Mouse (Mus musculus) induced T-regulatory cell, adult 2 months (primary cell): ENCODE measurements around the gene Gm49337.

Experiments used
- DNase-seq: peaks from one replicate; pipeline ENCODE4 v3.0.0-alpha.2; 2012; ENCODE audit warnings: low read depth

Gm49337 gene

DNA sequence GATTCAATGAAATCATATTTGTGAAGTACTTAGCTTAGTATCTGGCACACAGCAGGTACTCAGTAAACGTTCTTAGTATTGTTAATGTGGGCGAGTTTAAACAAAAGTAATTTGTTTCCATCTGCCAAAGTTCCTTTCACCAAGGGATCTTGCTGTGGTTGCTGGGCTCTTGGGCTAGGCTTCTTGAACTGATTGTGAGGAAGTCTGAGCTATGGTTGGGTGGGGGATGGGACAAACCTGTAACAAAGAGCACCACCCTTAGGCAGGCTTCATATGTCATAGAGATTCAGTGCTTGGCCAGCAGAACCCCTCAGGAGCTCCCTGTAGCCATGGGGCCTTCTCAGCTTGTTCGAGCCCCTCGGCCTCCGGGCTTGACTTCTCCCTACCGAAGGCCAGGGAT is at the start of gene Gm49337, which contains the start of gene 1700042G07Rik:
Gene Gm49337, plus strand, starts transcription at position 313 of the 400 bp plus-strand sequence.
Gene 1700042G07Rik, plus strand, starts transcription at position 301 of the 400 bp plus-strand sequence.
- no peak for DNase-seq

DNA sequence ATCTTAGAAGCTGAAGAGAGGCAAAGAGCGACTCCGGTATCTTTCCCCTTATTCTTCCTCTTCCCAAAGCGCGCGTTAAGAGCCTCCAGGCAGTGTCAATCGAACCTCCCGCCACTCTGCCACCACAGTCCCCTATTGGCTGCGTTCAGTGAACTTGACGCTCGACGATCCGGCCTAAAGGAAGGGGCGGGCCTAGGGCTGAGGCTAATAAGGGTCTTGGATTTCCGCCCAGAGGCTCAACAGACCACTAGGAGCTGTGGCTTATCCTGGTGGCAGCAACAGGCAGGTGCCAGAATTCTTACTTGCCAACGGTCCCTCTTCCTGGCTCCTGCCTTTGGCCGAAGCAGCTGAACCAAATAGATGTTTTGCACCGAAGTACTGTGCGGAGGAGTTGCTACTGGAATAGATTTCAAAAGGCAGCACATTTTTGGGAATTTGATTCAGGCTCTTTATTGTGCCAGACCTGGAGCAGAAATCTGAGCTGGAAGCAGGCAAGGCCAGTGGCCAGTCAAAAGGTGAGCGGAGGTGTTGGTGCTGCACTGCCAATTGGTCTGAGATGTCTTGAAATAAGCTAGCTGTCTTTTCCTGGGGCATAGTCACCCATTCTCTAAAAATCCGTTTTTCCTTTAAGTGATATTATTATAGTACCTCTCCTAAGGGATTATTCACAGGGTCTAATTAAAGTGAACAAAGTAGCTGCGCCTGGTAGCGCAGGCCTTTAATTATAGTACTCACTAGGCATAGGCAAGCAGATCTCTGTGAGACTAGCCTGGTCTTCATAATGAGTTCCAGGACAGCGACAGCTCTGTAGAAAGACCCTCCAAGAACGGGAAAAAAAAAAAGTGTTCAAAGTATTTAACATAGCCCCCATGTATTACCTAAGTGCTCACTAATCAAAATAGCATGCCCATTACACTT is 49.3 kb upstream of the Gm49337 start, which contains the start of the genes Rad54l and Pomgnt1:
Gene Rad54l, minus strand, starts transcription at position 89 of the 918 bp plus-strand sequence.
Gene Pomgnt1, plus strand, starts transcription at position 239 of the 918 bp plus-strand sequence.
- DNase-seq: peak; percentile 89

DNA sequence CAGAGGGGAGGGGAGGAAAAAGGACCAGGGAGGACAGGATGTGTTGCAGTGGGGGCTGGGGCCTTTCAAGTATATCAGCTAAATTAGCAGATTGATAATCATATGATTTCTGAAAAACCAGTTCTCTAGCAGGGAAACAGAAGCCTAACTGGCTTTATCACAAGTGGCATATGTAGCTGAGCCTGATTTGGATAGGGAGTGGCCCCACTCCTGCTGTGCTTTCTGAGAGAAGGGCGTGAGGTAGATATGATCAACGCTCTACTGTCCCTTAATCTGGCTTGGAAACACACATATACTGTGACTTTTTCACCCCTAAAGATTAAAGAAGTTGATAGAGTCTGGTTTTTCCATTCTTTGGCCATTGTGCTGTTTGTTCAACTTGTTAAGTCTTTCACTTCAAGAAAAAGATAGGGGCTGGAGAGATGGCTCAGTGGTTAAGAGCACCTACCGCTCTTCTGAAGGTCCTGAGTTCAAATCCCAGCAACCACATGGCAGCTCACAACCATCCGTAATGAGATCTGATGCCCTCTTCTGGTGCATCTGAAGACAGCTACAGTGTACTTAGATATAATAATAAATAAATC is 47.3 kb upstream of the Gm49337 start:
- peak; percentile 20 for DNase-seq

DNA sequence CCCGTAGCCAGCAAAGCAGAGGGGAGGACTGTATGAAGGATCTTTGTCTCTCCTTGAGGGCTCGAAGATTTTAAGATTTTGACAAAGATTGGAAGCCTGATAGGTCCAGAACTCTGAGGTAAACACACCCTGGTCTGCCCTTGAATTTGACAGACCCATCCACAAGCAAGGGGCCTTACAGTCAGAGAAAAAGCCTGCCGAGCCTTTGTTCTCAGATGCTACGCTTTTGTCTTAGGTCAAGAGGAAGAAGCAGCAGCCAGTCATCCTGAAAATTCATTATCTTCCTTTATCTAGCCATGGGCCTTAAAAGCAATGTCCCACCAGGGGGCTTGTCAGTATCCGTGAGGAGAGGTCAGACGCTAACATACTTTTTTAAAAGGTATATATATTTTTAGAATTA is 45.2 kb upstream of the Gm49337 start:
- no peak for DNase-seq

DNA sequence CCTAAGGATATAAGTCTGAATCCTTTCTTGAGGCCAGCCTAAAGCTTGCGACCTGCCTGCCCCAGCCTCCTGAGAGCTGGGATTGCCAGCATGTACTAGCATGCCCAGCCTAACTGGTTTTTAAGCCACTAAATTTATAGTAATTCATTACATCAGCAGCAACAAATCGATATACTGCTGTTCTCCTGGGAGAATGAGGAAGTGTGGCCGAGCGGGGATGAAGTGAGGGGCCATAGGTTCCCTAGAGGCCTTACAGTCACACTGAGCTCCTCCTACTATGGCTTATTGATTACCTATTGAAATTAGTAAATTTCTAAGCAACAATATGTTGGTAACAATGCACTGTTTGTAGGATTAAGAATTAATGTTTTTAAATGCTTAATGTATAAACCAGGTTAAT is 40.1 kb upstream of the Gm49337 start:
- no peak for DNase-seq

DNA sequence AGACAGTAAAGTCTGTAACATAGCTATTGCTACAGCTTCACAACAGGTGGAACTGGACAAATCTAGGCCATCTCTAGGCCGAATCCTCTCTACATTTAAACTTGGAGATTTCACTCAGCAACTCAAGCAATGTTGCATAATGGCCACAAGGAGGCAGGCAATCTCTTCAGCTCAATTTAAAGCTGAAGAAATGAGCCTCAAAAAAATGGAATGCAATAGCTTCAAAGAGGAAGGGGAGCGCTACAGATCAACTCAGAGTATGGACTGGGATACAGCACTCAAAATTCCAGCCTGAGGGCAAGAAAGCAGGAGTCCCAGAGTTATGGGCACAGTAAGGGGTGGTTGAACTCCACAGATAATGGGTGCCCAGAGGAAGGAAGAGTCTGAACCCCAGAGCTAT is 38.2 kb upstream of the Gm49337 start:
- peak; percentile 61 for DNase-seq

DNA sequence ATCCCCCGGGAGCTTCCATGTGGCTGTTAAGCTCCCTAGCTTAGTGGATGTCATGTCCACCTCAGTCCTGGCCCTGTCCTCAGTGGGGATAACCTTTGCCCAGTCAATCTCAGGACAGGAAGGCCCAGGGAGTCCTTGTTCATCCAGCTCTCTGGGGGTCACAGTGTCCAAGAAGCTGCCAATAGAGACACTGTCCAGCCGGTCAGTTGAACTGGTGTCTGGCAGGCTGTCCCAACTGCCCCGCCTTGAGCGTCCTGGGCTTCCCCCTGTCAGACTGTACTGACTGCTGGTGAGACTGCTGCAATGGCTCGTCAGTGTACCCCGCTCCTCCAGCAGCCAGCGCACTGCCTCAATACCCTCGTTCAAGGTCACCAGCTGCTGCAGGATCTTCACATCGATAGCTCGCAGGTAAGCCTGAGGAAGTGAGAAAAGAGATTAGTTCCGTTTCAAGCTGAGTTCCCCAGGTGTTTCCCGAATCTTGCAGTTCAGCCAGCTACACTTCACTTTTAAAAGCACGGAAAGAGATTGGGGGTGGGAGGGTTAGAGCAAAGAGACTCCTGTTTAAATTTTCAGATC is 35.7 kb upstream of the Gm49337 start:
- no peak for DNase-seq

DNA sequence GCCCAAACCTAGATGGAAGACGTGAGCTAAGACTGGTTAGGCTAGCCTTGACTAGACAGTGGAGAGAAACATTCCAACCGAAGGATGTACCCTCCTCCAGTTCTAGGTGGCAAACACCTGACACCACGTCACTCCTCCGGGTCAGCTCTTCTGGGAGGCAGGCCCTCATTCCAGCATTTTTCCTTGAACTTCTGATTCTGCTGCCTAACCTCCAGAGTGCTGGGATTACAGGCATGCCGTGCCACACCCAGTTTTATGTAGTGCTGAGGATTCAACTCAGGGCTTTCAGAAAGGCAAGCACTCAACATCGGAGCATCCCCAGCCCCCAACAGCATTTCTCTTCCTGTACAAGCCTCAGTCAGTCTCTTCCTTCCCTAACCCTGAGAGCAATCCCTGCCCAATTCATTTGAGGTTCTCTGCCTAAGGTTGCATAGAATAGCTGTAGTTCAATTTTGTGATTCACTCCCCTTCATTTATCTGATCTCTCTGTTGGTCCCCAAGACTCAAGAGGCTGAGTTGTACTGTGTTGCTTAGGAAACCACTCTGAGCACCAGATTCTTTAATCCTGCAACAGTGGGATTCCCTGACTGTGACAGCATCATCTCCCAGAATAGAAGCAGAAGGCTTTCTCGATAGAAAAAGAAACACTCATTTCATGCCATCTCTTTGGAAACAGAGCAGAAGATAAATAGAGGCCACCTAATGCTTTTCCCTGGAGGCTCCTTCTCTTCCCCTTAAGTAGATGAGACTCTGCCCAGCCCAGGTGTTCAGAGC is 32.2 kb upstream of the Gm49337 start:
- no peak for DNase-seq

DNA sequence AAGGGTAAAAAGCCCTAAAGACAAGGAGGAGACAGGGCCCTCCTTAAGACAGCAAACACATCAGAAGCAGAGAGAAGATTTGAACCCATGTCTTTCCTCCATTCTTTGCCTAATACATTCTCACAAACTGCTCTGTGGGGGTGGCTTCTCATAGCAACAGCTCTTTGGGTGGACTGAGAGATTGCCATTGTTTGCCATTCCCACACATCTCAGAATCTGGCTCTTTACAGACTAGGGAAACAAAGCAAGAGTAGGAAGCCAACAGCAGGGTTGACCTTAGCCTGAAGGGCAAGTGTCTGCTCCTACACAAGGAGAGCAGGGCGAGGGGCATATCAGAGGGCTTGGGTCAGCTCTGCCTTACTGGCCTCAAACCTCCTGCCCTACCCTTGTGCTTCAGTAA is 31.4 kb upstream of the Gm49337 start:
- DNase-seq: no peak

DNA sequence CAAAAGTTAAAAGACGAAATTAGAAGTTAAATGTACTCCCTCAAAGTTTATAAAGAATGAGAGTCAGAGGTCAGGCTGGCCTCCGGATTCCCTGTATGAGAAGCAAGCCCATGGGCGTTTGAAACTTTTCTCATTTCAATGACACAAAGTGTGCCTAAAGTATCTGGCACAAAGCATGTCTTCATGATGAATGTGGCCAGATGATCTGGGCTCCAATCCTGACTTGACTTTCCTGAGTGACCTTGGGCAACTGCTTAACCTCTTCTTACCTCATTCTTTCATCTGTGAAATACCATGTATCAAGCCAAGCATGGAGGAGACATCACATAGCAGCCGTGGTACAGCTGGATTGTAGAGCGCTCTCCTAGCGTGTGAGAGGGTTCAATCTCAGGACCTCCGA is 30.9 kb upstream of the Gm49337 start:
- DNase-seq: no peak

DNA sequence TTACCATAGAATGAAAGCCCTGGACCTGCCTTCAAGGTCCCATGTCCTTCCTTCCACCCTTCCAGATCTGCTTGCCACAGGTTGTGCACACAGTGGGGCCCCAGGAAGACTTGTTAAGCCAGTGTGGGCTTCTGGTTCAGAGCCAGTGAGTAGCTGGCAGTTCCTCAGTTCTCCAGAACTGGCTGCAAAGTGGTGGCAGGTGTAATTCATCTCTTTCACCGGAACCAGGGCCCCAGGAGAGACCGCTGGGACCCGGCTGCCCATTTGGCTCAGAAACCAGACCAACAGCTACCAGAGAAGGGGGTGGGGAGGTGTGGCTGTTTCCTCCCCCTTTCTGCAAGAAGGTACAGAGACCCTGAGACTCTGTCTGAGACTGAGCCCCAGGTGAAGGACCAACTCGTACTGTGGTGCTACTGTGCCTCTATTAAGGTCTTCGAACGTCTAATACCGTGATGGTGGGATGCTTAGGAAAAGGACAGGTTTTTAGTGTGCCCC is 29.8 kb upstream of the Gm49337 start:
- peak; percentile 21 for DNase-seq

DNA sequence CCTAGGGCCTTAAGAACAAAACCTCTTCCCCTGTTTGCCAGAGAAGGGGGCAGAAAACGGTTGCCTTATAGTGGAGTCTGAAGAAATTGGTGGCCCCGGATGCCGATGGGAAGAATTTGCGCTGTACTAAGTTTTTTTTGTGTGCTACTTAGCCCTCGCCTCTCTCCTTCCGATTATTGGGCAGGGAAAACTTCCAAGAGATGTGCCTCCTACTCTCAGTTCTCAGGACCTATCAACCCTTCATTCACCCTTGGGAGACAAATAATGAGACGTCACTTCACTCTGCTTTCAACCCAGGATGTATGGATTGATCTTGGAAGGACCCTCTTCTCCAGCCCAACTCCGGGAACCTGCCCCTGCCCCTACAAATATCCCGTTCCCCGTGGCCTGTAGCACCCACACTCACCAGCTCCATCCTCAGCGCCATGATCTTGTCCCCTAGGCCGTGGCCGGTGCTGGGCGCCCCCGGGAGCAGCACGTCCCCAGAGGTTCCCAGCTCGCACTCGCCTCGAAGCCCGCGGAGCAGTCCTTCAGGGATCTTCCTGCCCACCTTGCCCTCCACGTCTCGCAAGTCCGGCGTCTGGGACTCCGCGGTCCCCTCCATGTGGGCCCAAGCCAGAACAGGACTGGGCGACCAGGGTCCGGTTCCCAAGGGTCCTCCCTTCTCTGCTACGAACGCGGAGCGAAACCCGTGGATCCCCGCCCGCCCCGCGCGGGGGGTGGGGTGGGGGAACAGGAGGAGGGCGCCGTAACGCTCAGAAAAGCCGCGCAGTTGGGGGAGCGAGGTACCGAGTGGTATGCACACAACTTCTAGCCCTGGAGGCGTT is 29.1 kb upstream of the Gm49337 start:
- peak; percentile 58 for DNase-seq

DNA sequence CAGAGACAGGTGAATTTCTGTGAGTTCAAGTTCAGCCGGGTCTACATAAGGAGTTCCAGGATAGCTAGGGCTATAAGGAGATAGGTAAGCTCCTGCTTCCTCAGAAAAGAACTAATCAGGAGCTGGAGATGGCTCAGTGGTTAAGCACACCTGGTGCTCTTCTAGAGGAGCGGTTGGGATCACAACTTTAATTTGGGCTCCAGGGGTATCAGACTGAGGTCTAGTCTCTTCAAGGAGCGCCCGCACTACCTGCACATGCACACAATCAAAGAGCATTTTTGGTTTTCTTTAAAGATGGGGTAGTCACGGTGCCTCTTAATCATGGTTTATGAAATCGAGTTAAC is 23.4 kb upstream of the Gm49337 start:
- DNase-seq: no peak

DNA sequence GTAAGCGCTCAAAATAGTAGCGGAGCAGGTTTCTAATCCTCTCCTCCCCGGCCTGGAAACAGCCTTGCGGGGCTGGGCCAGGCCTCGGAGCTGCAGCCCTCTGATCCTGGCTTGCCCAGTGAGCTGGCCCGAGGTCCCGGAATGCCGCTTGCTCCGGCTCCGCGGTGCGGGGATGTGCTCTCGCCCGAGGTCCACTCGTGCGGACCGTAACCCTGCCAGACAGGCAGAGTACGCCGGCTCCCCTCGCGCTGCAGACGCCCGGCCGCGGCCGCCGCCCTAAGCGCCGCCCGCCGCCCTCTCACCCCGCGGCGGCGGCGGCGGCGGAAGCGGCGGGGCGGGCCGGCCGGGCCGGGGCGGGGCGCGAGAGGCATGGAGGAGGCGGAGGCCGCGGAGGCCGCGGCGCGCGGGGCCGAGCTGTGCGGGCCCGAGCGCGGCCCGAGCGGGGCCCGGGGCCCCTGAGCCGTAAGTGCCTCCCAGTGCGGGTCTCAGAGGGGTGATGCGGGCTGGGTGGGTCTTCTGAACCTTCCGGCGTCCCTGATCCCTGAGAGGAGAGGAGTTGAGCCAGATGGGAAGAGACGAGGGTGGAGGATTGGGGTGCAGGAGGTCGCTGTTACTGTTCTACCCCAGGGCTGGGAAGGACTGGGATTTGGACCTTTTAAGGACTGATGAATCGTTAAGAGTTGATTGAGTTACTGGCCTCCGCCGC is 22.9 kb upstream of the Gm49337 start:
- peak; percentile 78 for DNase-seq

DNA sequence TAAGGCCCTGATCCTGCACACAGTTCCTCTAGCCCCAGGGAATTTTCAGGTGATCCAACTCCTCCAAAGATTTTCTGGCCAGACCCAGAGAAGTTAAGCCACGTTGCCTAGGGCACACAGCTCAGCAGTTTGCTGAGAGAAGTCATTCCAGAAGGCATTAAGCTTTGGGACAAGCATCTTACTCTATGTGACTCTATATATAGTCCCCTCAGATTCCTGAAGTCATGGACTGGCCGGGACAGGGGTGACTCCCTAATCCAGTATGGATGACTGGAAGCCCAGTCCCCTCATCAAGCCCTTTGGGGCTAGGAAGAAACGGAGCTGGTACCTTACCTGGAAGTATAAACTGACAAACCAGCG is 22.3 kb upstream of the Gm49337 start:
- DNase-seq: no peak

DNA sequence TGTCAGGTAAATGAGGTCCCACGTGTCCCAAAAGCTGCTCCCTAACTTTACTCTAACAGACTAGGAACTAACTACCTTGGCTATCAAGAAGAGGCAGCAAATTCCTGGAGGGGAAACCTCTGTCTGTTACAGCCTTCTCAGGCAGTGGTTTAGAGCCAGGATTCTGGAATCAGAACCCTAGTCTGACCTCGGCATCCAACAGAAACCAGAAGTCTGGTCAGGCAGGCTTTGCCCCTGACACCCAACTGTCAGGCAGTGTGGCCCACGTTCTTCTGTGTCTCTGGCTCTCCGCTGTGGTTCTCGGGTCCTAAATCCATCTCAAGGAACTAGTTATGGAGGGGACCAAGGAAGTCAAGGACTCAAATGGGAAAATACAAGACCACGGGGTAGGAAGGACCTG is 21.9 kb upstream of the Gm49337 start, which contains the start of gene Lurap1:
Gene Lurap1, minus strand, starts transcription at position 101 of the 400 bp plus-strand sequence.
- no peak for DNase-seq

DNA sequence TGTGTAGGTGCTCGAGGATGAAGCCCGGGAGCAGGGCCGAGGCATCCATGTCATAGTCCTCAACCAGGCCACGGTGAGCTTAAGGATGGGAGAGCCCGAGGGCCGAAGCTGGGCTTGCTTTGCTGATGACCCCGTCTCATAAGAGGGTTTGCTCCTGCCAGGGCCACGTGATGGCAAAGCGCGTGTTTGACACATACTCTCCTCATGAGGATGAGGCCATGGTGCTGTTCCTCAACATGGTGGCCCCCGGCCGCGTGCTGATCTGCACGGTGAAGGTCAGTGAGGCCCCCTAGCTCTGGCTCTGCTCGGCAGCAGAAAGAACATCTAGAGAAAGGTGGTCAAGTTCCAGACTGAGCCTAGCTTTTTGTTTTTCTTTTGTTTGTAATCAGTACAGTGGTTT is 20.5 kb upstream of the Gm49337 start:
- DNase-seq: no peak

DNA sequence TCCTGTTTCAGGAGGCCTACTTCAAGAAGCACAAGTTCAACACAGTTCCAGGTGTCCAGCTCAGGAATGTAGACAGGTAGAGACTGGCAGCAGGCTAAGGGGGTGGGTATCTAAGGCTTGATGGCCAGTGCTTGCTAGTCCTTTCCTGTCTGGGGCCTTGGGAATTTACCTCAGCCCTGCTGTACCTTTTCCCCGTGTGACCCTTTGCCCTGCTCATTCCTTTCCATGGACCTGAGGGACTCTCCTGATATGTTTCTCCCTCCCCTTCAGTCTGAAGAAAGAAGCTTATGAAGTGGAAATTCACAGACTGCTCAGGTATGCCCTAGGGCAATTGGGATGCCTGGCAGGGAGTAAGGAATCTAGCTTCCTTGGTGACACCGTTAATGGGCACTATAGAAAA is 15.3 kb upstream of the Gm49337 start:
- no peak for DNase-seq

DNA sequence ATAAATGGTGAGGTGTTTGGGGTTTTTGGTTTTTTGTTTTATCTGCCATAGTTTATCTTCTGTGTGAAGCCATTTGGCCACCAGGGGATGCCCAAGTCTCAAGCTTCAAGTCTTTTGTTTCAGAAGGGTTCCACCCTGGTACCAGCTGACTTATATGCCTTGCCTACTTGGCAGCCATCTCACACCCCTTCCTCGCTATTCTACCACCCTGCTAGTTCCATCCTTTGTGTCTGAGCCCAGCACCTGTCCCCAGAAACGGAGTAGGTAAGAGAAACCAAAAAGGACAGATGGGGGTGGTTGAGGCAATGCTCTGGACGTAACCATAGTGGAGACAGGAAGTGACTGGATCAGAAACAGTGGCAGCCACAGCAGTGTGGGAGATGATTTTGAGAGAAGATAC is 13.3 kb upstream of the Gm49337 start:
- DNase-seq: peak; percentile 85

DNA sequence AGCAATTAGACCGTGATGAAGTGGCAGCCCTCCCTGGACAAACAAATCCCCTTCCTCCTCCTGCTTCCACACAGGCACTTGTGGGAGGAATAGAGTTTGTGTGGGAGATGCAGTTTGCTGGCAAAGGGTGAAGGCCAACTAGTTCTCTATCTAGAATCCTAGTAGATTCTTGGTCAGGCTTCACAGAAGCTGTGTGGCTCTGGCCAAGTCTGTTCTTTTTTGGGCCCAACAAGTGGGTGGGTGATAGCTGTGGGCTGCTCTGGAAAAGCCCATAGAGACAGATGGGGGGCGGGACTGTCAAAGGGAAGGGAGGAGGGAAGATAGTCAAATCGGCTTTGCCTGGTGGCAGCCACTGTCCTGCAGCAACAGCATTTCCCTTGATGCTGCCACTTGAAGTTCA is 12.4 kb upstream of the Gm49337 start:
- no peak for DNase-seq

DNA sequence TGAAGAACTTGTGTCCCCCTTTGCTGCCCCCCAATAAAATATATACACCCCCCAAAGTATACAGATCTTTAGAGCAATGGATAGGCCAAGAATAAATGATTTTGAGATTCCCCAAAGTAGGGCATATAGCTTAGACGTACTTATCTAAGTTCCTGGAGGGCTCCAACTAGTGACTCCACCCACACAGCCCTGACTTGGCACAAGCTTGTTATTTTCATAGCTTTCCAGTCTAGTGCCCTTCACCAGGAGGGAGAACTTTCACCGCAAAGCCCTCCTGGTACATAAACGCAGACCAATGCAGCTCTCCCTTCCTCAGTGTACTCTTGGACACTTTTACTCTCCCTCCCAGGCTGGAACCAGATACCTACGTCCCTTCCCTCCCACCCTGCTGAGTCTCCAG is 11.0 kb upstream of the Gm49337 start:
- no peak for DNase-seq
